Mouse (Mus musculus): ENCODE data around the gene Gfy.
A peak's percentile ranks its signal among the peaks of the same experiment; 100 is the strongest.

Gene Gfy

GRCm38 (mm10) chr7:45179469-45179868 is at the start of gene Gfy:
Gfy (minus strand) TSS chr7:45179569.
- DNase-seq: no peak

DNA sequence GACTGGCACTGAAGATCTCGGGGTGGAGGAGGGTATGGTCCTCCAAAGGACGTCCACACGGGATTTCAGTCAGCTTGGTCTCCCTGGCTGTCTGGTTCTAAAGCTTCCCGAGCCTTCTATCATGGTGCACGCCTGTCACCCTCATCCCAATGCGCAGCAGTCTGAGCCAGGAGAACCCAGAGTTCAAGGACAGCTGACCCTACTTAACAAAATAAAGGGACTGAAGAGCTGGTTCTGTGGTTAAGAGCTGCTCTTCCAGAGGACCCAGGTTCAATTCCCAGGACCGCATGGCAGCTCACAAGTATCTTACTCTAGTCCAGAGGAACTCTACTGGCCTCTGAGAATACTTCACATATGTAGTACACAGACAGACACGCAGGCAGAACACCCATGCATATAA is 49.7 kb upstream of the Gfy start:
- DNase-seq: no peak

GRCm38 (mm10) chr7:45228548-45228947 is 49.2 kb upstream of the Gfy start:
- no peak for DNase-seq

DNA sequence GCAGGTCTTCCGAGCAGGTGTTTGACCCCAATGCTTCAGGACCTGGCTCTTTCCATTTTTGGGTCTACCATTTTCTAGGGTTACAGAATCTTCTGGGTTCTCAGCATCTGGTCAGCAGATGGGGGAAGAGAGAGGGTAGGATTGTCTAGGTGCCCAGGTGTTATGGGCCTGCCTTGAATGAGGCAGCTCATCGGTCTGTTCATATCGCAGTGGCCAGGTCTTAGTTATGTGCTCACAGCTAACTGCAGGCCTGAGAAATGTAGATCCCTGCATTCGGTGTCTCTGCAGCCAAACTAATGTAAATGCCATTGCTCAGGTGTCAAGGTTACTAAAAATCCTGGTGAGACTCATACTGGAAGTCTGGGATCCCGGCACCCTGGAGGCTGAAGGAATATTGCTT is 47.1 kb upstream of the Gfy start:
- no peak for DNase-seq

DNA sequence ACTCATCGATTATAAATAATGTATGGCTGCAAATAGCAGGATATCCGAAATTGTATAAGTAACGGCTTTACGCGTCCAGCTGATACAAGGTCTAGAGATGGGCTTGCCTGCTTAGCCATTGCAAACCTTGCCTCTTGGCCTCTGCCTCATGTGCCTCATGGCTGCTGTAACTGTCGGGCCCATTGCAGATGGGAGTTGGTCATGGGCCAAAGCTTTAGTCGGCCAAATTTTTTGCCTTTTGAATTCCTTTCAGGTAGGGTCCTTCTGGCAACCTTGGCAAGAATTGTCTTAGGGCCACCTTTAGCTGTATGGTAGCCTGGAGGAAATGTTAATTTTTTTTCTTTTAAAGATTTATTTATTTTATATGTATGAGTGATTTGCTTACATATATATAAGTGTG is 45.5 kb upstream of the Gfy start:
- no peak for DNase-seq

DNA sequence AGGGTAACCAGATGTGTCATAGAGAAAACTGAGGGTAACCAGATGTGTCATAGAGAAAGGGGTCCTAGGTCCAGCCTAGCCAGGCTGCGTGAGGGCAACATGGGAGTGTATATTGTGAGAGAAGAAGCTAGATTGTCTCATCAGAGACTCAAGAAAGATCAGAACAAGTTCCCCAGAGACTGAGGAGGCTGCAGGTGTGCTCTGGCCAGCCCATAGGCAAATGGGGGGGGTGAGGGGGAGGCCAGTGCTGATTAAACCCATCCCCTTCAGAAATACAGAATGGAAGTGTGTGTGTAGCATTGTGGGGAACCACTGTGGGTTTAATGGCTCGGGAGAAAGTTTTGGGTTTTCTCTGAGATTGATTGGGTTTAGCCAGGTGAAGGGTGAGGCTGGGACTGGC is 42.3 kb upstream of the Gfy start:
- no peak for DNase-seq

DNA sequence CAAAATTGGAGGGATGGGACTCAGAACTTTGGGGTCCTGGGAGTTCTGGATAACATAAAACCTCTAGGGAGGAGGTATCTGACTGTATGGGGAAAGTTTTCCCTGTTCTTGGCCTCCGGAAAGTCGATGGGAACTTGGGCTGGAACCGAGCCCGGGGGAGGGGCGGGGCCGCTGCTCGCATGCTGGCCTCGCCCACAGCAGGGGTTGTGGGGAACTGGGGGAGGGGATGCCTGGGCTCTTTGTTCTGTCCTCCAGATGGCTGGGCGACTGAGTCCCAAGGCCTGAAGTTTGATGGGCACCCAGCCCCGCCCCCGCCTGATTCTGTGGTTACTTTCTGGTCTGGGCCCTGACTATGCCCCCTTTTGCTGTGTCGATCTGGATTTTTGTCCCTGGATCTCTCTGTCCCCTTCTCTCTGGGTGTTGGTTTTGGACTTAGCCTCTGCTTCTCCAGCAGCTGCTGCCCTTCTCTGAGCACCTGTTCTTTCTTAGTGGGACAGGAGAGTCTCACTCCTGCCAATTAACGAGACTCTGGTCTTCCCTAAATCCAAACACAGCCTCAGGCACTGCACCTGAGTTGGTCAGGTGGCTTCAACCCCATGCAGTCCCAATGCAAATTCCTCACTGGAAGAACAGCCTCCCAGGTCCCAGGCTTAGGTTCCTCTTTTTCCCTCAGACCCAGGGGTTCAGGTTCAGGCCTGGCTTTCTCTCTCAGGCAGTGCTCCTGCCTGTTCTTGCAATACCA is 37.2 kb upstream of the Gfy start:
- peak in 1 of 2 experiments; percentile 29 for DNase-seq

DNA sequence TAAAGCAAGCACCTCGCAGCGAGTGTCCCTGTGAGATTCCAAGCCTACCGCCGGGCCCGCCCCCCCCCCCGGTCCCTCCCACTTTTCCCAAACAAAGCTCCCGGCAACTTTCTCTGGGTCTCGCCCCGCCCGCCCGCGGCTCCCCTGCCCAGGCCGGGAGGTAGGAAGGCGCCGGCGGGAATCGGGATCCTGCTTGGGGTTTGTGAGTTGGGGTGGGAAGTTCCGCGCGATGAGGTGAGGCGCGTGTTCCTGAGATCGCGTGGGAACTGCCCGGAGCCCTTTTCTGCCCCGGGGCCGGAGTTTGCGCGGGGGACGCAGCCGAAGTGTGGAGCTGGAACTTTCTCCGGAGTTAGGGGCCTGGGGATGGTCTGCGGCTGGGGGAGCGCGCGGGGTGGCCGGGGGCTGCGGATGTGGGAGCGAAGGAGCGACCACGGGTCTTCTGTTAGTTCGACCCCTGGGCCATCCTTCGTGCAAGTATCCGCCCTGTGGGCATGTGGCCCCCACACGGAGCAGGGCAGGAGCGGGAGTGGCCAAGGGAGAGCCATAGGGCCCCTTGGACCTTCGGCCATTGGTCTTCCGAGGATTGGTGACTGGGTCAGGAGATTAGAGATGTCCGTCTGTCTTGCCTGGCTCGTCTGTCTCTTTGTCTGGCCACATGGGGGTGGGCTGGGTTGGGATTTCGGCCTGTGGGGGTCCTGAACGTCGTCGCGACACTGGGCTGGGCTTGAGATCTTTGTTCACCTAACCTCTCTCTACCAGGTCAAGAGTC is 36.5 kb upstream of the Gfy start, which contains the start of gene Tead2:
Gene Tead2 (plus strand): TSS at position 81 of the 769 bp plus-strand sequence.
- DNase-seq: peak in 1 of 2 experiments; percentile 15

DNA sequence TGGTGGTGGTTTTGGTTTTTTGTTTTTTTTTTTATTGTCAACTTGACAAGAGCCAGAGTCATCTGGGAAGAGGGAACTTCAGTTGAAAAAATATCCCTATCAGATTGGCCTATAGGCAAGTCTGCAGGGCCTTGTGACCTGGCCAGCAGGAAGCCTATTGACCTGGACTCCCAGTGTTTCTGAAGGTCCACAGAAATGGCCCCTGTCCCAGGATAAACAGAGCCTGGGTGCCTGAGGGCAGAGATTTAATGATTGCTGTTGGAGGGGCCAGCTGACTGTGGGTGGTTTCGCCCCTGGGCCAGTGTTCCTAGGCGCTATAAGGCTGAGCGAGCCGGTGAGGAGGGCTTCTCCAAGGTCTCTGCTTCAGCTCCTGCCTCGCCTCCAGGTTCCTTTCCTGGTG is 34.3 kb upstream of the Gfy start:
- no peak for DNase-seq

- no peak for DNase-seq
Observed at GRCm38 (mm10) chr7:45212356-45212755, 33.0 kb upstream of the Gfy start.

DNA sequence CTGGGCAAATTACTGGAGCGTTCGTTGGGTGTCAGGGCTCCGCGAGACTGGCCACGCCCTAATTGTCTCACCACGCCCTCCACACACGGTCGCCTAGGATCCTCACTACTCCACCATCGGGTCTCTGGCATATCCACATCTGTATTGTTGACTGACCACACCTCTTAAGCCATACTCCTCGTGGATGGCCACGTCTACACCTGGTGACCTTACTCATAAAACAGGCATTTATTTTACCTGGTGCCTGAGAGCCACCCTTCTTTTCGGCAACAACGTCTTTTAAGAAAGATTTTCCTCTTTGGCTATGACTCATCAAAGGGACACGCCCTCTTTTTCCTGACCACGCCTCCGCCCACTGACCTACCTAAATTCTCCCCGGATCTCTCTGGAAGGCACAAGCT is 32.5 kb upstream of the Gfy start, which contains the start of gene Dkkl1:
Gene Dkkl1 (minus strand): TSS at position 297 of the 401 bp plus-strand sequence.
- DNase-seq: no peak

- no peak for DNase-seq
Observed at GRCm38 (mm10) chr7:45211070-45211469, 31.7 kb upstream of the Gfy start.

DNA sequence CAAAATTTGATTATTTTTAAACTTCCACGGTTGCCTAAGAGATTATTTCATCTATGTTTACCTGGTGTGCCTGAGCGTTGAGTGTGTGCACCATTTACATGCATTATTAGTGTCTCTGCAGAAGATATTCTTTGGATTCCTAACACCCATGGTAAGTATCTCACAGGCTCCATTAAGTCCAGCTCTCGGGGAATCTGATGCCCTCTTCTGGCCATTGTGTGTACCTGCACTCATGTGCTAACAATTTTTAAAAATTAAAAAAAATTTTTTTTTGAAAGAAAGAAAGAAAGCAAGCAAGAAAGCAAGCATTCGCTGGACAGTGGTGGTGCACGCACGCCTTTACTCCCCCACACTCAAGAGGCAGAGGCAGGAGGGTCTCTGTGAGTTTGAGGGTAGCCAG is 28.9 kb upstream of the Gfy start:
- DNase-seq: no peak

GRCm38 (mm10) chr7:45204380-45205143 is 25.2 kb upstream of the Gfy start, which contains the start of gene Ccdc155:
Ccdc155 (minus strand) TSS chr7:45204892.
- DNase-seq: peak; percentile 82 to 84

GRCm38 (mm10) chr7:45202654-45203053 is 23.3 kb upstream of the Gfy start:
- no peak for DNase-seq

DNA sequence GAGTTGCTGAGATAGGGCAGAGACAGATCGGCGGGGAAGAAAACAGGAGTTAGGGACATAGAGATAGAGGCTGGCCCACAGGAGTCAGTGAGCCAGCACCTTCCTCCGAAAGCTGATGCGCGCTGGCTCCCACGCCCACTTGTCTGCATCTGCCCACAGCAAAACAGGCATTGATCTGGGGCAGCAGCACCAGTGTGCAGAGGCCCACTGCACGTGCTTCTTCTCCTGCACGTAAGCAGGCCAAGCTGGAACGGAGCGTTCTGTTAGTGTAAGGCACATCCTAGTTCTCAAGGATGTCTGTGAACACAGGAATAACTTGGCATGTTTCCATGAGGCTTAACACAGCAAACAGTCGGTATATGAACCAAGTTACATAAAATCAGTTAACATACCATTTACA is 19.6 kb upstream of the Gfy start:
- no peak for DNase-seq

DNA sequence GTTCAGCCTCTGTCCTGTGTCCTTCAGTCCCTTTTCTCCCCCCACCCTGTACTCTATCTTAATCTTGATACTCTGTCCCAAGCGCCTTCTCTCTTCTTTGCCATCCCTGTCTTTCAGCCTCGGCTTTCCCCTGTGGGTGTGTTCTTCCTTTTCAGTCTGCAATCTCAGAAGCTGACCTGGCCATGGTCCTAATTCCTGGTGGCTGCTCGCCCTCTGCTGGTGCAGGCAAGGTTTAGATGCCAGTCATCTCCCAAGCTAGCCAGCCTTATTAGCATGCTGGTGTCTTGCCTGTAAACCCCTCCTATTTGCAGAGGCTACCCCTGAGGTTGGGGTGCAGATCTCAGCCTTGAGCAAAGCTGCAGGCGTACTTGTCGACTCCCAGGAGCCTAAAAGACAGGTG is 19.1 kb upstream of the Gfy start:
- DNase-seq: peak; percentile 54 to 78

DNA sequence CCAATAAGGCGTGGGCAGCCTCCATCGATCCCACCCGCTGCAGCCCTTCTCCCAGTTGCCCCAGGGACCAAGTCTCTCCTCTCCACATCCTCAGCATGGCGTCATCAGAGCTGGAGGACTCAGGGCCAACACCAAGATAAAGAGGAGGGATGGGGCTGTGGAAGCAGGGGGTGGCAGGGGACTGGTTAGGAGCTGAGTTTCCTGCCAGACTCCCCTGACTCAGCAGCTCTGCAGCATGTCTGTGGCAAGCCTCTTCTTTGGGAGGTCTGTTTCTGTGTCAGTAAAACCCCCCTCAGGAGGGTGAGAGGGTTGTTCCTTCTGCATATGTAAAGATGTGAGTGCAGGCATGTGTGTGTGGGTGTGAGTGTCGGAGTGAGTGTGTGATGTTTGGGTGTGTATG is 17.6 kb upstream of the Gfy start:
- no peak for DNase-seq

DNA sequence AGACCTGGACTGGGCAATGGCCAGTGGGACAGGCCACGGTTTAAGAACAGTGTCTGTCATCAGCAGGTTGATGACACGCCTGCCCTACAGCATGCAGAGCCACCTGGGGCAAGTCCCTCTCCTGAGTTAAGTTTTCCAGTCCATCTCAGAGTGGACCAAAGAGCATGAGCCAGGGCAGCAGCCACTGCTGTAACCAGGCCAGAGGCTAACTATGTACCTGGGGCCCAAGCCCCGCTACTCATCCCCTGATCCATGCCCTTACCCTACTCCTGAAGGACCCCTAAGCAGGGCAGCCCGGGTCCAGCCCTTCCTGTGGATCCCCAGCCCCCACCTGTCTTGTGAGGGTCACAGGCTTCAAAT is 16.8 kb upstream of the Gfy start:
- no peak for DNase-seq

DNA sequence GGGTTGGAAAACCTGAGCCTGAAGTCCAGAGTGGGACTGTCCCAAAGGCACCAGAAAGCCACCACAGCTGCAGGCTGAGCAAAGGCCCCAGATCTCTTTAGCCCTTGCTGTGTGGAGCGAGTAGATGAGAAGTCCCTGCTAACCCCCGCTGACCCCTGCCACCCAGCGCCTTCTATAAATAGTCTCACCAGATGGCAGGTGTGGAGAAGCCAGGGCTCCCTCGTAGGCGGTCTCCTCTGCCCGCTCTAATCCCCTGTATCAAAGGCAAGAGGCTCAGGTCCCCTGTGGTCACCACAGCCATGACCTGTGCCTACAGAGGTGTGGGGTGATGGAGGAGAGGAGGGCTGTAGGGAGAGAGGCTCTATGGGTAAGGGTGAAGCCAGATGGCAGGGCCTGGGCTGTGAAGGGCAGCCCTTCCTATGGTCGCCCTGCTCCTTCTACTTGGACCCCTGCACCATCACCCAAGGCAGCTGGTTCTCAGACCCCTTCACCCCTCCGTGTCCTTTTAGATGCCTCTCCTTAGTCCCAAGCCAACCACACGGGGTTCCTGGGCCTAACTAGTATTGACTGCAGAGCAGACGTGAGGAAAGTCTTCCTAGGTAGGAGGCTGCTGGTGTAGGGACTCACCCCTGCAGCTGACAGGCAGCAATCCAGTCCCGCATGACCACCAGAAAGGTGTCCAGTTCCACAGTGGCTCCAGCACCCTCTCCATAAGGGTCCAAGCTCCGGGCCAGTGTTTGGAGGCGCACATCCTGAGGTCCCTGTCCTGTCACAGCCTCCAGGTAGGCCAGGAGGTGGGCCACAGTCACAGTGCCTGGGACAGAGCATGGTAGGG is 16.2 kb upstream of the Gfy start:
- DNase-seq: no peak

- no peak for DNase-seq
Observed at GRCm38 (mm10) chr7:45193871-45194785, 14.8 kb upstream of the Gfy start.

Measured in kidney, adult 8-10 months (tissue).